Mouse (Mus musculus): ENCODE data around the gene 1700016C15Rik.

DNA sequence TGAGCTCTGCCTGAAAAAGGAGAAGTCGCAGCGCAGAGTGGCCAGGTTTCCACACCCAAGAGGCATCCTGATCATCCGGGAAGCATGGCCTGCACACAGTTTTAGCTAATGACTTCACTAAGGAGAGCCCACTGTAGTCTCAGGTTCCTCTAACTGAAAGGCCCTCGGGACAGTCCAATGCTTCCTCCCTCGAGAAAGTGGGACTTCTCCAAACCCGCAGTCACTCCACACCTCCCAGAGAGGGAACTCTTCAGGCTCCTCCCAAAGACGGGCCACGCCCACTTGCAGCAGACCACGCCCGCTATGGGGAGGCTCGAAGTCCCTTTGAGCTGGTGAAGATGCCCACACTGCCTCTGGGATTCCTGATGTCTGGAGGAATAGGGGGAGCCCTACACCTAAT lies 48.4 kb upstream of the 1700016C15Rik start:
- no peak for TF ChIP-seq CTCF (IDR thresholded peaks at IDR 0.05; ENCODE audit: control insufficient read depth, insufficient read depth, insufficient read length)
- no peak for TF ChIP-seq MAX (IDR thresholded peaks at IDR 0.05)
- TF ChIP-seq MYOG (IDR thresholded peaks at IDR 0.05; ENCODE audit: control insufficient read depth, extremely low read depth, insufficient read length) = no peak
- no peak for TF ChIP-seq USF1 (IDR thresholded peaks at IDR 0.05; ENCODE audit: low read depth)

Data from C2C12 (cell line).